24 mouse cellular contexts compared by ENCODE assay signal in the genomic region with DNA sequence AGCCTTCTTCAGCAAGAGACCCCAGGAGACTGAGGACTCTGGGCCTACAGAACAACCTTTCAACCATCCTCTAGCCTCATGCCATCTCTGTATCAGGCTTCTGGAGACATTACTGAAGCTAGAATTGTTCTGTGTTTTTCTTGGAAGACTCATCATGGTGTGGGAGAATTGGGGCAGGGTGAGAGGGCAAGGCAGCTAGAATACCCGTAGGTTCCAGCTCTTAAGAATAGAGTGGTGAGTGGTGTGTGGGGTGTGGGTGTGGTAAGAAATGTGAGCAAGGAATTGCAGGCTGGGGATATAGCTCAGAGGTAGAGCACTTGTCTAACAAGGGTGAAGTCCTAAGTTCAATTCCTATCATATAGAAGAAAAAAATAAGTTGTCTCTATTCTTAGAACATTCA. TPM values are rescaled to one million over a fixed set of nuclear protein-coding genes. Genes with fewer than 3 reads are reported as not detected.
"Had no signal": no experiment of that assay in that cellular context is flagged by ENCODE, and none has a peak within 500 bp of the region (broad histone marks: within the 10 kb centered on the region; RNA-seq: fewer than 3 reads in every experiment).

No protein-coding gene starts in this region.

- DNase-seq: liver, postnatal 0 days; lung, adult 2 months; lung, postnatal 14 days; lung, postnatal 36 days; right cerebral cortex, postnatal 14 days; thymus, postnatal 14 days; thymus, postnatal 36 days had no signal

- H3K36me3 ChIP-seq: lung, embryonic 15.5 days; midbrain, embryonic 12.5 days; midbrain, embryonic 15.5 days; neural tube, embryonic 12.5 days; stomach, embryonic 15.5 days had no signal

- H3K27ac ChIP-seq: lung, embryonic 15.5 days; macrophage; midbrain, embryonic 12.5 days; midbrain, embryonic 15.5 days; neural tube, embryonic 12.5 days; stomach, embryonic 15.5 days; stomach, postnatal 0 days had no signal

- H3K27me3 ChIP-seq: lung, embryonic 15.5 days; midbrain, embryonic 12.5 days; midbrain, embryonic 15.5 days; neural tube, embryonic 12.5 days; stomach, embryonic 15.5 days had no signal

- H3K4me2 ChIP-seq: lung, embryonic 15.5 days; midbrain, embryonic 12.5 days; midbrain, embryonic 15.5 days; neural tube, embryonic 12.5 days; stomach, embryonic 15.5 days had no signal

- H3K4me3 ChIP-seq: lung, embryonic 15.5 days; megakaryocyte, embryonic 14.5 days; midbrain, embryonic 12.5 days; midbrain, embryonic 15.5 days; neural tube, embryonic 12.5 days; stomach, embryonic 15.5 days had no signal

- H3K9me3 ChIP-seq: lung, embryonic 15.5 days; megakaryocyte, embryonic 14.5 days; midbrain, embryonic 12.5 days; midbrain, embryonic 15.5 days; neural tube, embryonic 12.5 days; stomach, embryonic 15.5 days had no signal

- ATAC-seq: liver, postnatal 0 days; lung, postnatal 0 days; midbrain, embryonic 15.5 days had no signal

- H3K9ac ChIP-seq: liver, postnatal 0 days; lung, embryonic 15.5 days; midbrain, embryonic 12.5 days; midbrain, embryonic 15.5 days; neural tube, embryonic 12.5 days; stomach, embryonic 15.5 days had no signal

- H3K4me1 ChIP-seq: lung, embryonic 15.5 days; midbrain, embryonic 15.5 days; neural tube, embryonic 12.5 days; stomach, embryonic 15.5 days had no signal

RNA-seq across cellular contexts. Expression of a gene that starts 9.7 kb away (rescaled TPM):
- total RNA-seq: megakaryocyte progenitor cell, adult 5-6 weeks; midbrain, postnatal 0 days; monocyte, adult 5-6 weeks; neutrophil, adult 5-6 weeks had no signal
- polyA plus RNA-seq: liver, postnatal 0 days; lung, adult 2 months; lung, embryonic 15.5 days; lung, postnatal 0 days; macrophage; midbrain, embryonic 12.5 days; midbrain, embryonic 15.5 days; midbrain, postnatal 0 days; neural tube, embryonic 12.5 days; neural tube, embryonic 14.5 days; spleen, adult 2 months; stomach, embryonic 15.5 days; stomach, postnatal 0 days; testis, adult 2 months; thymus, postnatal 0 days had no signal

RNA-seq across cellular contexts. Expression of a gene that starts 9.8 kb away (rescaled TPM):
- total RNA-seq: megakaryocyte progenitor cell, adult 5-6 weeks; monocyte, adult 5-6 weeks; neutrophil, adult 5-6 weeks had no signal
- polyA plus RNA-seq: liver, postnatal 0 days; macrophage had no signal

RNA-seq across cellular contexts. Expression of a gene that starts 14.1 kb away (rescaled TPM):
- total RNA-seq: megakaryocyte progenitor cell, adult 5-6 weeks; monocyte, adult 5-6 weeks had no signal
- polyA plus RNA-seq: macrophage had no signal
